Mouse (Mus musculus) forebrain, embryonic 16.5 days (tissue): ENCODE results near the gene Pcid2. TPM values are rescaled to one million over a fixed set of nuclear protein-coding genes. Genes with fewer than 3 reads are reported as not detected.

ENCODE experiments used
- microRNA-seq: library from miRNA; unstranded; fragments of <30 nt; microRNA quantifications from one replicate; pipeline ENCODE4, GENCODE M21; 2017
- polyA plus RNA-seq: library from polyadenylated mRNA; unstranded; fragments of >200 nt; fragmentation: Nextera tagmentation; extraction: Ambion mirVana; gene quantifications from 2 replicates; pipeline ENCODE4 v1.2.1, GENCODE M21; 2015

Gene Pcid2
- polyA plus RNA-seq, 1 experiment from 2014 or later: 51.6 TPM

Small RNA genes lying within 50 kb of the gene (microRNA-seq; reads per million reads assigned to microRNA genes)
- gene Mir7065: not detected

Other genes starting within 250 kb of the Pcid2 start
- gene Mcf2l, start 231.7 kb downstream of the Pcid2 start, polyA plus RNA-seq: 153 and 163 TPM in 2 replicates
- not detected in 2 replicates for gene F7, start 79.4 kb downstream of the Pcid2 start, polyA plus RNA-seq
- gene F10, start 68.2 kb downstream of the Pcid2 start, polyA plus RNA-seq: 0.19 and 0.24 TPM in 2 replicates
- 1.7 and 2.2 TPM in 2 replicates for gene Proz, start 44.5 kb downstream of the Pcid2 start, polyA plus RNA-seq
- 70.1 and 80.9 TPM in 2 replicates for gene Cul4a, start 162 bp upstream of the Pcid2 start, polyA plus RNA-seq
- gene Lamp1, start 53.7 kb upstream of the Pcid2 start, polyA plus RNA-seq: 241 and 271 TPM in 2 replicates
- 19.7 and 21.1 TPM in 2 replicates for gene Grtp1, start 95.2 kb upstream of the Pcid2 start, polyA plus RNA-seq
- not detected in 2 replicates for gene Adprhl1, start 148.7 kb upstream of the Pcid2 start, polyA plus RNA-seq
- gene Dcun1d2, start 182.7 kb upstream of the Pcid2 start, polyA plus RNA-seq: 40.8 TPM in 2 replicates
- gene Tmco3, start 182.7 kb upstream of the Pcid2 start, polyA plus RNA-seq: 49.1 and 53.2 TPM in 2 replicates
- gene Tfdp1, start 233.3 kb upstream of the Pcid2 start, polyA plus RNA-seq: 130 and 151 TPM in 2 replicates